12 mouse cellular contexts compared by ENCODE assay signal in genomic region chr13:114077584-114078270, GRCm38 (mm10).
A peak's percentile ranks its signal among the peaks of the same experiment; 100 is the strongest.
DNase-seq lines count a peak whose midpoint lies in the region; ATAC-seq lines count a peak whose summit lies in the region.
"Had no signal": no experiment of that assay in that cellular context is flagged by ENCODE, and none has a peak within 500 bp of the region (broad histone marks: within the 10 kb centered on the region; RNA-seq: fewer than 3 reads in every experiment).

No protein-coding gene starts in this region.

- peaks cover 18% of the 10 kb centered on the region; the same call in 1 of the 2 replicates for H3K4me1 ChIP-seq in limb, embryonic 13.5 days
- peaks cover 3% of the 10 kb centered on the region; the same call in 1 of the 2 replicates for H3K4me1 ChIP-seq in limb, embryonic 10.5 days
- peaks cover 6% of the 10 kb centered on the region for H3K4me1 ChIP-seq in midbrain, embryonic 14.5 days (ENCODE audit: control insufficient read depth, insufficient read depth, low read length)
- H3K4me1 ChIP-seq: heart, embryonic 13.5 days had no signal

- H3K27ac ChIP-seq in limb, embryonic 13.5 days, result no peak overlapping the region
- no peak overlapping the region for H3K27ac ChIP-seq in limb, embryonic 10.5 days
- H3K27ac ChIP-seq in midbrain, embryonic 14.5 days (replicated peaks; ENCODE audit: low read depth, low read length), result no peak overlapping the region
- H3K27ac ChIP-seq: heart, embryonic 13.5 days; limb, embryonic 15.5 days had no signal

- 70% methylated on average over 17 of the region's 17 CpGs for WGBS in limb, embryonic 13.5 days
- 84% methylated on average over 17 of the region's 17 CpGs for whole genome bisulfite sequencing in limb, embryonic 10.5 days
- 42% methylated on average over 17 of the region's 17 CpGs for WGBS in midbrain, embryonic 14.5 days

- no peak for DNase-seq in limb, embryonic 10.5 days (ENCODE audit: low spot score)
- DNase-seq in c-Kit-positive CD71-negative TER-119-negative erythroid progenitor cells, embryonic 14.5 days (ENCODE audit: low read depth), result peak; percentile 19
- peak; percentile 41 for DNase-seq in midbrain, embryonic 14.5 days
- no peak for DNase-seq in kidney, postnatal 10 days
- no peak for DNase-seq in frontal cortex, postnatal 10 days (ENCODE audit: low spot score in 2 of 2)
- no peak for DNase-seq in adrenal gland, adult 8-10 months

- no peak overlapping the region for H3K4me2 ChIP-seq in limb, embryonic 13.5 days (replicated peaks)
- H3K4me2 ChIP-seq in midbrain, embryonic 14.5 days (ENCODE audit: low read length), result no peak overlapping the region
- H3K4me2 ChIP-seq: heart, embryonic 13.5 days; limb, embryonic 15.5 days had no signal

- no peak overlapping the region for H3K4me3 ChIP-seq in limb, embryonic 13.5 days
- no peak overlapping the region for H3K4me3 ChIP-seq in limb, embryonic 10.5 days
- H3K4me3 ChIP-seq in midbrain, embryonic 14.5 days (replicated peaks; ENCODE audit: low read depth, low read length), result no peak overlapping the region
- H3K4me3 ChIP-seq: heart, embryonic 13.5 days; limb, embryonic 15.5 days; megakaryocyte, embryonic 14.5 days had no signal

- H3K9me3 ChIP-seq in limb, embryonic 13.5 days, result no peaks in the 10 kb centered on the region
- H3K9me3 ChIP-seq in limb, embryonic 10.5 days (replicated peaks), result no peaks in the 10 kb centered on the region
- no peaks in the 10 kb centered on the region for H3K9me3 ChIP-seq in midbrain, embryonic 14.5 days (ENCODE audit: control insufficient read depth, low read length)
- H3K9me3 ChIP-seq: heart, embryonic 13.5 days; limb, embryonic 15.5 days had no signal

- 0 out of 2 replicates have a peak, but pooled peaks have one; percentile 20 for ATAC-seq in limb, embryonic 13.5 days (ENCODE audit: low FRiP score, low read depth)
- ATAC-seq in hematopoietic stem cell, adult 5-6 weeks (replicated peaks in 1 of 2; ENCODE audit: insufficient read depth in 1 of 2, low FRiP score in 2 of 2, low TSS enrichment in 1 of 2, low read depth in 1 of 2, poor library complexity in 2 of 2, severe bottlenecking in 2 of 2), result peak; percentile 84 to 86; a peak in 3 of 4 replicates
- ATAC-seq in midbrain, embryonic 14.5 days (ENCODE audit: low FRiP score, low TSS enrichment), result peak; percentile 48; the same call in 1 of the 2 replicates
- ATAC-seq: intestine, embryonic 16.5 days had no signal

- no peaks in the 10 kb centered on the region for H3K27me3 ChIP-seq in limb, embryonic 13.5 days
- no peaks in the 10 kb centered on the region for H3K27me3 ChIP-seq in limb, embryonic 10.5 days (ENCODE audit: low read depth, poor library complexity, severe bottlenecking)
- H3K27me3 ChIP-seq in midbrain, embryonic 14.5 days (ENCODE audit: control insufficient read depth, insufficient read depth, low read length), result no peaks in the 10 kb centered on the region
- H3K27me3 ChIP-seq: heart, embryonic 13.5 days; limb, embryonic 15.5 days; megakaryocyte, embryonic 14.5 days had no signal

- H3K36me3 ChIP-seq in limb, embryonic 13.5 days, result no peaks in the 10 kb centered on the region
- no peaks in the 10 kb centered on the region for H3K36me3 ChIP-seq in limb, embryonic 10.5 days
- H3K36me3 ChIP-seq in midbrain, embryonic 14.5 days (ENCODE audit: control insufficient read depth, insufficient read depth, low read length), result no peaks in the 10 kb centered on the region
- H3K36me3 ChIP-seq: heart, embryonic 13.5 days; limb, embryonic 15.5 days had no signal

- no peak overlapping the region for H3K9ac ChIP-seq in limb, embryonic 13.5 days
- no peak overlapping the region for H3K9ac ChIP-seq in midbrain, embryonic 14.5 days (replicated peaks; ENCODE audit: low read length)
- H3K9ac ChIP-seq: heart, embryonic 13.5 days; limb, embryonic 15.5 days had no signal

Comparison
In these comparisons a context has a peak if more than half of its experiments do, and no peak if none do; other contexts are left out.
1. ATAC-seq: peak in every context shown above with its lines; median percentile 85 in hematopoietic stem cell, adult 5-6 weeks; 48 in midbrain, embryonic 14.5 days; 20 in limb, embryonic 13.5 days.
2. DNase-seq: peak in c-Kit-positive CD71-negative TER-119-negative erythroid progenitor cells, embryonic 14.5 days (single experiment) and midbrain, embryonic 14.5 days (single experiment); none in limb, embryonic 10.5 days (single experiment), kidney, postnatal 10 days (single experiment), frontal cortex, postnatal 10 days (0 of 2) and adrenal gland, adult 8-10 months (single experiment).